Mouse (Mus musculus): ENCODE results near the gene Elf1.

- TF ChIP-seq CTCF (IDR thresholded peaks at IDR 0.05; ENCODE audit: control insufficient read depth, insufficient read depth, insufficient replicate concordance, low read depth, low read length), result no peak
- TF ChIP-seq POLR2A (IDR thresholded peaks at IDR 0.05; ENCODE audit: control insufficient read depth, low read depth, low read length), result no peak
Measured at GRCm38 (mm10) chr14:79590916-79591315, 109.9 kb downstream of the Elf1 start.
